Mouse (Mus musculus): ENCODE measurements around the gene Psmg4.

DNA sequence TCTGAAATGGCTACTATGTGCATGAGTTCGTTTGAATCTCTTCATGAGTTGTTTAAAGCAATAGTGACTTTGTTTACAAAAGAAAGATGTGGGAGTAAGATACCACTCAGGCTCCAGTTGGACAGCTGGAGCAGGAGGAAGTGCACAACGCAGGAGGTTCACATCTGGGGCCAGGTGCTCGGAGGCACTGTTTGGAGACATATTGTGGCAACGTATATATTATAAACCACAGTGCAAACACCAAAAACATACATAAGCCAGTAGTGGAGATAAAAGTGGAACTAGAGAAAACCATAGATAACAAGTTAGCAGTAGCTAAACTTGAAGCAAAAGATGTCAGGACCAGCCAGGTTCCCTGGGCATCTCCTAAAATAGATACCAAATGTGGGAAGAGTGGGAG, 43.4 kb upstream of the Psmg4 start:
- TF ChIP-seq CTCF (IDR thresholded peaks at IDR 0.05; ENCODE audit: borderline replicate concordance, extremely low read depth, insufficient read depth, insufficient read length) (no peak), POLR2A (IDR thresholded peaks at IDR 0.05; ENCODE audit: borderline replicate concordance, extremely low read depth, insufficient read depth, insufficient read length, poor library complexity, severe bottlenecking) (no peak)

All from brain, embryonic 14.5 days (tissue).